Mouse (Mus musculus) hindbrain, embryonic 16.5 days (tissue): Measurements from ENCODE around the gene Mllt6. TPM values are rescaled to one million over a fixed set of nuclear protein-coding genes. Genes with fewer than 3 reads are reported as not detected.
"Not testable (repeated sequence)": the region's sequence is repeated elsewhere in the genome, so short reads cannot be mapped to it uniquely, and the experiment has no call there.

Experiments
- ATAC-seq: fragments of 200-750 bp; cut with Nextera tagmentation; 2 replicates; pipeline ENCODE4 v1.8.0; 2017; ENCODE audit warnings: moderate TSS enrichment, moderate library complexity
- H3K27ac ChIP-seq: fragments of 300-500 bp; sonication (generic); 2 replicates; pipeline ENCODE4 v1.5.1; 2014; ENCODE audit warnings: low read depth, mild to moderate bottlenecking, control low read depth, low read length, moderate library complexity
- H3K27me3 ChIP-seq: fragments of 300-500 bp; sonication (generic); replicated peaks from 2 replicates; pipeline ENCODE4 v1.6.1; 2014; ENCODE audit warnings: low read length; ENCODE audit not compliant: control insufficient read depth, insufficient read depth
- H3K36me3 ChIP-seq: fragments of 300-500 bp; sonication (generic); 2 replicates; pipeline ENCODE4 v1.6.1; 2014; ENCODE audit warnings: mild to moderate bottlenecking, low read length, moderate library complexity, mixed read lengths; ENCODE audit not compliant: control insufficient read depth, insufficient read depth
- H3K4me1 ChIP-seq: fragments of 300-500 bp; sonication (generic); 2 replicates; pipeline ENCODE4 v1.6.1; 2014; ENCODE audit warnings: low read depth, low read length; ENCODE audit not compliant: control insufficient read depth, insufficient read depth
- H3K4me2 ChIP-seq: fragments of 300-500 bp; sonication (generic); 2 replicates; pipeline ENCODE4 v1.6.1; 2014; ENCODE audit warnings: mild to moderate bottlenecking, low read length, control low read depth, moderate library complexity
- H3K4me3 ChIP-seq: fragments of 300-500 bp; sonication (generic); 2 replicates; pipeline ENCODE4 v1.5.1; 2014; ENCODE audit warnings: mild to moderate bottlenecking, low read length, control low read depth, moderate library complexity
- H3K9ac ChIP-seq: fragments of 300-500 bp; sonication (generic); 2 replicates; pipeline ENCODE4 v1.6.1; 2014; ENCODE audit warnings: low read depth, mild to moderate bottlenecking, control low read depth, low read length, moderate library complexity
- H3K9me3 ChIP-seq: fragments of 300-500 bp; sonication (generic); 2 replicates; pipeline ENCODE4 v1.6.1; 2014; ENCODE audit warnings: mild to moderate bottlenecking, low read length, moderate library complexity; ENCODE audit not compliant: control insufficient read depth
- WGBS: fragments of 180-500 bp; shearing (Covaris S2); extraction: QIAGEN DNeasy Blood & Tissue Kit; methylation state at CpG from one replicate; pipeline ENCODE4 v1.1.7; 2014; 5-methylcytosine and 5-hydroxymethylcytosine counted together
- polyA plus RNA-seq: library from polyadenylated mRNA; unstranded; fragments of >200 nt; fragmentation: Nextera tagmentation; extraction: Ambion mirVana; gene quantifications from 2 replicates; pipeline ENCODE4 v1.2.1, GENCODE M21; 2015

Mllt6 gene
- polyA plus RNA-seq, 1 experiment from 2014 or later = 3.1 TPM

DNA sequence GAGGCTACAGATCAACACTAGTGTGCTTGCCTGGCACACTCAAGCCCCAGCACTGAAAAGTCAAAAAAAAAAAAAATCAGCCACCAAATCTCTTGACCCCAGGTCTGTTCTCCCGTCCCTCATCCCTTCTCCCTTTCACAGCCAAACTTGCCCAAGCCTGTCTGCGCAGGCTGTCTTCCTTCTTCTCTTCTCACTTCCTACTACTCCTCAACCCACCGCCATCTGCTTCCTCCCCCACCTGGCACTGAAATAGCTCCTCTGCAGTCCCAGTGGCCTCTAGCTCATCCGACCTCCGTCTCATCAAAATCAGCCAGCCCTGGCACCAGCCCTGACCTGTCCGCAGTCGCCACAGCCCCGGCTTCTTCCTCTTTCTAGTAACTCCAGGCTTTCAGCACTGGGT, 21.5 kb upstream of the Mllt6 start:
- WGBS = 60% methylated on average over 8 of the region's 8 CpGs
- no peaks in the 10 kb centered on the region for H3K27me3 ChIP-seq
- ATAC-seq = no peak
- H3K9ac ChIP-seq = no peak overlapping the region
- H3K36me3 ChIP-seq = no peaks in the 10 kb centered on the region
- no peak overlapping the region for H3K27ac ChIP-seq
- no peak overlapping the region for H3K4me2 ChIP-seq
- no peak overlapping the region for H3K4me3 ChIP-seq
- H3K4me1 ChIP-seq = no peaks in the 10 kb centered on the region
- H3K9me3 ChIP-seq = peaks cover 2% of the 10 kb centered on the region; the same call in 1 of the 2 replicates

DNA sequence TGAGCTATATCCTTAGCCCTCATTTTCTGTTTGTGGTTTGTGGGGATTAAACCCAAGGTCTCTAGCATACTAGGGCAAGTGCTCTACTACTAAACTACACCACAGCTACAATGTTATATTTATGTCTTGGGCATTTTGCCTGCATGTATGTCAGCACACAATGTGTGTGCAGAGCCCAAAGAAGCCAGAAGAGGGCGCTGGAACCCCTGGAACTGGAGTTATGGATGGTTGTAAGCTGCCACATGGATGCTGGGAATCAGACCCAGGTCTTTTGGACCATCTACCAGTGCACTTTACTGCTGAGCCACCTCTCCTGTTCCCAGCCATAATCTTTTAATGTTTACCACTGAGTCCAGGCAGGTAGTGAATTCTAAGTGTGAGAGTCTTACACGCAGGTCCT, 20.5 kb upstream of the Mllt6 start:
- Histone ChIP-seq H3K4me2 (no peak overlapping the region), H3K36me3 (no peaks in the 10 kb centered on the region), H3K9me3 (peaks cover 2% of the 10 kb centered on the region; the same call in 1 of the 2 replicates), H3K4me3 (no peak overlapping the region), H3K4me1 (no peaks in the 10 kb centered on the region), H3K9ac (no peak overlapping the region), H3K27ac (no peak overlapping the region), H3K27me3 (no peaks in the 10 kb centered on the region)
- no peak for ATAC-seq
- 48% methylated on average over 2 of the region's 2 CpGs for WGBS

DNA sequence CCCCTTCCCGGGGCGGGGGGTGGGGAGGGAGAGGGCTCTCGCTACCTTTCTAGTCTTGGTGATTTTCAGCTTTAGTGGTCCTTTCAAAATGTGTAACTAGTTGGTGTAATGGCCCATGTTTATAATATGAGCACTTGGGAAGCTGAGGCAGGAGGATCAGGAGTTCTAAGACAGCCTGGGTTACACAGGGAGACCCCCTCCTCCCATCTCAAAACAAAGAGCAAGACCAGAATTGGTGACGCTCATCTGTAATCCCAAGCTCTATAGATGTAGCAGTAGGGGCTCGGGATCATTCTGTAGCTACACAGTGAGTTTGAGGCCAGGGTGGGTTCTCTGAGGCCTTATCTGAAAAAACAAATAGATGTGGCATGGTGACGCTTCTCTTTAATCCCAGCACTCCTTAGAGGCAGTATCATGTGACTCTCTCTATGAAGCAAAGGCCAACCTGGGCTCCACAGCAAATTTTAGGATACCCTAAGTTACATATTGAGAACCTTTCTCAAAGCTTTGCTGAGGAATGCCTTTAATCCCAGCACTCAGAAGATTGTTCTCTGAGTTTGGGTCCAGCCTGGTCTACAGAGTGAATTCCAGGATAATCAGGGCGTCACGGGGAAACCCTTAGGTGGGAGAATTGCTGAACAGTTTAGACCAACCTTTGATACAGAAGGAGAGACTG, 19.7 kb upstream of the Mllt6 start:
- Histone ChIP-seq H3K27ac (no peak overlapping the region), H3K4me1 (no peaks in the 10 kb centered on the region), H3K27me3 (no peaks in the 10 kb centered on the region), H3K36me3 (no peaks in the 10 kb centered on the region), H3K9me3 (peaks cover 2% of the 10 kb centered on the region; the same call in 1 of the 2 replicates), H3K4me3 (no peak overlapping the region), H3K4me2 (no peak overlapping the region), H3K9ac (no peak overlapping the region)
- no peak for ATAC-seq
- WGBS = 87% methylated on average over 8 of the region's 8 CpGs

DNA sequence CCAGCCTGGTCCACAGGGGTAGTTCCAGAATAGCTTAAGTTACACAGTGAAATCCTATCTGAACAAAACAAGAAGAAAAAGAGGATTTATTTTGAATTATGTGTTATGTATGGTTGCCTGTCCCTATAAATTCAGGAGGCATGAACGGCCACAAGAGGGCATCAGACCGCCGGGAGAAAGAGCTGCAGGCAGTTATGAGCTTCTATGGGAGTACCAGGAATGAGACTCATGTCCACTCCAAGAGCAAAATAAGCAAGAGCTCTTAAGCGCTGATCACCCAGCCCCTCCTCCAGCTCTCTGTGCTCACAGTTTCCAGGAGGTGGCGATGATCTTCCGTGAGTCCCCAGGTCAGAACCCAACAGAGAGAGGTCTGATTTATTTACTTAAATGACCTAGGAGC, 18.4 kb upstream of the Mllt6 start:
- Histone ChIP-seq H3K9me3 (peaks cover 2% of the 10 kb centered on the region; the same call in 1 of the 2 replicates), H3K4me3 (no peak overlapping the region), H3K27ac (no peak overlapping the region), H3K36me3 (no peaks in the 10 kb centered on the region), H3K4me2 (no peak overlapping the region), H3K4me1 (no peaks in the 10 kb centered on the region), H3K9ac (no peak overlapping the region), H3K27me3 (no peaks in the 10 kb centered on the region)
- ATAC-seq = no peak
- WGBS = 0% methylated on average over 6 of the region's 6 CpGs

DNA sequence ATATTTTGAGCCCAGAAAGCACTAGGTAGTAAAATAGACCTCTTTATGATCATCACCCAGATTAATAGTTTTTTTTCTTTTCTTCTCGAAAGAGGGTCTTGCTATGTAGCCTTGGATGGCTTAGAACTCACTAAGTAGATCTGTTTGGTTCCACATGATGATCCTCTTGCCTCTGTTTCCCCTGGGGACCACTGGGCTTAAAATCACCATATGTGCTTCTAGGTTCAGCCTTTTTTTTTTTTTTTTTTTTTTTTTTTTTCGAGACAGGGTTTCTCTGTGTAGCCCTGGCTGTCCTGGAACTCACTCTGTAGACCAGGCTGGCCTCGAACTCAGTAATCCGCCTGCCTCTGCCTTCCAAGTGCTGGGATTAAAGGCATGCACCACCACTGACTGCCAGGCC, 14.7 kb upstream of the Mllt6 start:
- not testable (repeated sequence) for H3K9ac ChIP-seq, H3K9me3 ChIP-seq, H3K4me3 ChIP-seq, H3K27me3 ChIP-seq, ATAC-seq, H3K36me3 ChIP-seq, H3K27ac ChIP-seq, H3K4me1 ChIP-seq, H3K4me2 ChIP-seq
- 71% methylated on average over 4 of the region's 4 CpGs for WGBS

DNA sequence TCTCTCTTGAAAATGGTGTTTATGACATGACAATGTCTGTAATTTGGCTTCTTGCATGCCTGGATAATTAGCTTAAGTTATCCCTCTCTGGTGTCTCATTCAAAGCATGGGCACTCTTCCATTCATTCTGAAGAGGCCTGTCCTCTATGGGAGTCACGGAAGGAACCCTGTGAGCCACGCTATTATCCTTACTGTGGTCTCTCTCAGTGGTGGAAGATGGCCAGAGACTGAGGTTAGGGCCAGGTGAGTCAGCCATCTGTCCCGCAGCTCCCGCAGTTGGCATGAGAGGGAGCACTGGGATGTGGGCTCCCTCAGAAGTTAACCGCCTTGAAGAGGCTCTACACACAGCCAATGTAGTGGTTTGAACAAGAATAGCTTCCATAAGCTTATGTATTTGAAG, 12.9 kb upstream of the Mllt6 start:
- no peak for ATAC-seq
- H3K27me3 ChIP-seq = no peaks in the 10 kb centered on the region
- no peak overlapping the region for H3K4me3 ChIP-seq
- 59% methylated on average over 5 of the region's 5 CpGs for WGBS
- H3K36me3 ChIP-seq = no peaks in the 10 kb centered on the region
- no peak overlapping the region for H3K4me2 ChIP-seq
- H3K9me3 ChIP-seq = no peaks in the 10 kb centered on the region
- H3K4me1 ChIP-seq = no peaks in the 10 kb centered on the region
- H3K9ac ChIP-seq = no peak overlapping the region; the same call in 1 of the 2 replicates
- no peak overlapping the region for H3K27ac ChIP-seq

DNA sequence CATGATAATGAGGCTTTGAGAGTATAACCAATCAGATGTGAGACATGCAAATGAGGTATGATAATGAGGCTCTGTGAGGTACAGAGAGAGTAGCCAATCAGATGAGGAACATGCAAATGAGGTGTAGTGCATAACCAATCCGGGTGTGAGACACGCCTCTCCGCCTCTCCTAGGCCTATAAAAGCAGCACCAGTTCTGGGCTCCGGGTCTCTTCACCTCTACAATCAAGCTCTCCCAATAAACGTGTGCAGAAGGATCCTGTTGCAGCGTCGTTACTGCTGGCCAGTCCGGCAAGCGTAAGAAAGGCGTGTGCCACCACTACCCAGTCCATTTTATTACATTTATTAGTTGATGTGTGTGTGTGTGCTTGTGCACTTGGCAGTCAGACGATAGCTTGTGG, 9.8 kb upstream of the Mllt6 start:
- H3K9me3 ChIP-seq, H3K36me3 ChIP-seq, H3K4me1 ChIP-seq, ATAC-seq, H3K9ac ChIP-seq, H3K4me2 ChIP-seq, H3K27ac ChIP-seq, H3K4me3 ChIP-seq, H3K27me3 ChIP-seq: not testable (repeated sequence)
- WGBS = 96% methylated on average over 11 of the region's 11 CpGs

DNA sequence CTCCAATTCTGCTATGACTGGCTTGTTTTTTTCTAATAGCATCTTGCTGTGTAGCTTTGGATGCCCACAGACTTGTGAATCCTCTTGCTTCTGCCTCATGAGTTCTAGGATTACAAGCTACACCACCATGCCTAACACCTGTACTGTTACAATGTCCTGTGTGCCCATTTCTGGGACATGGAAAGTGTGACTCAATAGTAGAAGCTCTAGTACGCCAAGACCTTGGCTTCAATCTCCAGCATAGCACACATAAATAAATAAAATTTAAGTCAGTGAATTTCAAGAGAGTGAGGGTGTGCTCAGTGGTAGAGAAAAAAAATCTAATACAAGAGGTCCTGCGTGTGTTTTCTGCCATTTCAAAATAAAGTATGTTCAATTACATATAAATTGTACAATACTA, 9.0 kb upstream of the Mllt6 start:
- no peak overlapping the region for H3K4me3 ChIP-seq

DNA sequence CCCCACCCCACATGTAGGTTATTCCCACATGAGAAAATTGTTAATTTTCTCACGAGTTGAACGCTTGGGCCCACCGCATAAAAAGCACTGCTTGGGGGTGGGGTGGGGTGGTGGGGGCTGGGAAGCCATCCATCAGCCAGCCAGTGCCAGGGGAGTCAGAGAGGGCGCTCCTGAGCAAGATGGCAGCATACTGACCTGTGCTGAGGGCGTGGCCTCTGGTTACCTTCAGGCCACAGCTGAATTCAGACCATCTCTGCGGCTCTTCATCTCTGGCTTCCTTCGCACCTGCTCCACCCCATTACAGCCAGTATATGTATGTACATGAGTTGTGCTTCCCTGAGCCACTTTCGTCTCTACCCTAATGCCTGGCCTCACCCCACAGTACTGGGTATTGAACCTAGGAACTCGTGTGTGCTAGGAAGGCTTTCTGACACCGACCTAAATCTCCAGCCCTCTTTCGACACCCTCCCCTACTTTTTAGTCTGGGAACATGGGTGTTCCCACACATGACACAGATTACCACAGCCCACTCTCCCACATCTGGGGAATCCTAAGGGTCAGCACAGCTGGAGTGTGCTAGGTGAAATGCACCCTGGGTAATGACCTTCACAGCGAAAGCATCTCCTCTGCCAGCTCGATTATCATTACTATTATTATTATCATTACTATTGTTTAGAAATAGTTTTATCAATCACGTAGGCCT, 6.8 kb upstream of the Mllt6 start:
- Histone ChIP-seq H3K36me3 (no peaks in the 10 kb centered on the region), H3K9me3 (no peaks in the 10 kb centered on the region), H3K4me1 (peaks cover 14% of the 10 kb centered on the region), H3K27me3 (peaks cover 4% of the 10 kb centered on the region), H3K4me2 (no peak overlapping the region), H3K4me3 (no peak overlapping the region), H3K9ac (no peak overlapping the region), H3K27ac (no peak overlapping the region)
- ATAC-seq = no peak
- WGBS = 68% methylated on average over 14 of the region's 14 CpGs

More for the DNA sequence above, 9.0 kb upstream of the Mllt6 start:
- H3K36me3 ChIP-seq = no peaks in the 10 kb centered on the region
- no peaks in the 10 kb centered on the region for H3K4me1 ChIP-seq
- no peaks in the 10 kb centered on the region for H3K27me3 ChIP-seq
- no peak for ATAC-seq
- H3K4me2 ChIP-seq = no peak overlapping the region
- H3K9me3 ChIP-seq = no peaks in the 10 kb centered on the region
- no peak overlapping the region for H3K9ac ChIP-seq
- H3K27ac ChIP-seq = no peak overlapping the region
- WGBS = 99% methylated on average over 2 of the region's 2 CpGs
